Mouse (Mus musculus) left cerebral cortex, postnatal 36 days (tissue): ENCODE measurements around the gene Prrt1. TPM values are rescaled to one million over a fixed set of nuclear protein-coding genes. Genes with fewer than 3 reads are reported as not detected.

Source experiments
- DNase-seq, 2 experiments: peaks; one replicate each; pipeline ENCODE4 v3.0.0; 2021 to 2022; ENCODE audit warnings: low spot score in 2 of 2, mixed read lengths in 1 of 2
- intact Hi-C: fragments of 180-260 bp; cut with DNase I; formaldehyde crosslinking; loops from one replicate; pipeline ENCODE4 v1.15.1; 2025
- total RNA-seq, 2 experiments: library from RNA; stranded (reverse); gene quantifications; 2 replicates each; pipeline ENCODE4 v1.2.3; 2021

Prrt1 gene
- 100 to 1,000 TPM; 148 to 168 TPM for total RNA-seq

DNA sequence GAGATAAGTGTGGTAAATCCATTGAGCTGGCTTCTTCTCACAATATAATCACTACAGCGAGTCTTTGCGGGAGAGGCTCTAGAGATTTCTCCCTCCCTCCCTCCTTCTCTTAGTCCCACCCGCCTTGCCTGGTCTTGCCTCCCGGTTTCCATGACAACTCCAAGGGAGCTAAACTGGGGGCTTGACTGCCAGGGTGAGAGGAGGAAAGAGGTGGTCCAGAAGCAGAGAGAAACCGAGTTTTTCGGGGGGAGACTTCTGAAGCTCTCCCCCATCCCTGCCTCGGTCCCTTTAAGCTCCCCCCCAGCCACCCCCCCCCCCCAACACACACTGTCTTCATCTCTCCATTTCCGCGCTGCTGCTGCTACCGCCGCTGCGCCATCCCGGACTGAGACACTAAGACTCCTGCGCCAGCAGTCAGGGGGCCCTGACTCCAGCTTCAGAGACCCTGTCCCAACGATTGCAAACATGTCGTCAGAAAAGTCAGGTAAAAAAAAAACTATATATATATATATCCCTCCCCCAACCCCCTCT, at the start of gene Prrt1:
TSS of gene Prrt1 (plus strand) at position 313 of the 531 bp plus-strand sequence.
- intact Hi-C loops: loop anchor here (5.0 kb wide), 1 partner anchor 268 kb away; the partner anchor contains the start of genes C2 and Ehmt2

DNA sequence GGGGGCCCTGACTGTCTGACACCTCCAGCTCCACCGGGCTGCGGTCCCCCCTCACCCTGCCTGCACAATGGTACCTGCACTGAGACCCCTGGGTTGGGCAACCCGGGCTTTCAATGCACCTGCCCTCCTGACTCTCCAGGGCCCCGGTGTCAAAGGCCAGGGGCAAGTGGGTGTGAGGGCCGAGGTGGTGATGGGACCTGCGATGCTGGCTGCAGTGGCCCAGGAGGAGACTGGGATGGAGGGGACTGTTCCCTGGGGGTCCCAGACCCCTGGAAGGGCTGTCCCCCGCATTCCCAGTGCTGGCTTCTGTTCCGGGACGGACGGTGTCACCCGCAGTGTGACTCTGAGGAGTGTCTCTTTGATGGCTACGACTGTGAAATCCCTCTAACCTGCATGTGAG, 46.8 kb upstream of the Prrt1 start:
- intact Hi-C loops: no loop called here
- no peak for DNase-seq

More for the DNA sequence above, at the start of gene Prrt1:
- DNase-seq: peak; percentile 64 to 68

DNA sequence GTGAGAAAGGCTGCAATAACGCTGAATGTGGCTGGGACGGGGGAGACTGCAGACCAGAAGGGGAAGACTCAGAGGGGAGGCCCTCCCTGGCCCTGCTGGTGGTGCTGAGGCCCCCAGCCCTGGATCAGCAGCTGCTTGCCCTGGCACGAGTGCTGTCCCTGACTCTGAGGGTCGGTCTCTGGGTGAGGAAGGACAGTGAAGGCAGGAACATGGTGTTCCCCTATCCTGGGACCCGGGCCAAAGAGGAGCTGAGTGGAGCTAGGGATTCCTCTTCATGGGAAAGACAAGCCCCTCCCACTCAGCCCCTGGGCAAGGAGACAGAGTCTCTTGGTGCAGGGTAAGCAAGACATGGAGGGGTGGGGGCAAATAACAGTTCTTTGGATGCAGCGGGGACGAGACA, 45.9 kb upstream of the Prrt1 start:
- intact Hi-C loops: no loop called here
- no peak for DNase-seq

DNA sequence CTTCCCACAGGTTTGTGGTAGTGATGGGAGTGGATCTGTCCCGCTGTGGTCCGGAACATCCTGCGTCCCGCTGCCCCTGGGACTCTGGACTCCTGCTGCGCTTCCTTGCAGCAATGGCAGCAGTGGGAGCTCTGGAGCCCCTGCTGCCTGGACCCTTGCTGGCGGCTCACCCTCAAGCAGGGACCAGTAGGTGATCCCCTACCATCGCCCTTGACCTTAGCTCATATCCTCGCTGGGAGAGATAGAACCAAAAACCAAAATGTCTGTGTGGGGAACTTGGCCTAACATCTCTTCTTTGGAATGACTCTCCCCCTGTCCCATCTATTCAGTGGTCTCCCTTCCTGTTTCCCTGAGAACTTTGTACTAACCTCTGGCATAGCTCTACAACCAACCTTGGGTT, 45.5 kb upstream of the Prrt1 start:
- DNase-seq: no peak
- intact Hi-C loops: no loop called here

DNA sequence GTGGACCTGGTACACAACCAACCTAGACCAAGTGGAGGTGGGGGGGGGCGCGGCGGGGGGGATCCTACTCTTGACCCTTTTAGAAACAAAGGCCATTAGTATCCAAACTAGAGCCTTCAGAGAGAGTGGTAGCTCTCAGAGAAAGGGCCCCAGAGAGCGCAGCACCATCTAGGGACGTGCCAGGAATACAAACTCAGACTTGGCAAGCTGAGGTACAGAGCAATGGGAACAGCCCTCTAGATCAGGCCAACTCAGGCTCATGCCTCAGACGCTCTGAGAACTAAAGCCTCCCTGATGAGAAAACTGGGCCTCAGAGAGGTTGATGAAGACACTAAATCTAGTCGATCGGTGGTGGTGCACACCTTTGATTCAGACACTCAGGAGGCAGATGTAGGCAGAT, 44.2 kb upstream of the Prrt1 start:
- intact Hi-C loops: no loop called here
- no peak for DNase-seq

DNA sequence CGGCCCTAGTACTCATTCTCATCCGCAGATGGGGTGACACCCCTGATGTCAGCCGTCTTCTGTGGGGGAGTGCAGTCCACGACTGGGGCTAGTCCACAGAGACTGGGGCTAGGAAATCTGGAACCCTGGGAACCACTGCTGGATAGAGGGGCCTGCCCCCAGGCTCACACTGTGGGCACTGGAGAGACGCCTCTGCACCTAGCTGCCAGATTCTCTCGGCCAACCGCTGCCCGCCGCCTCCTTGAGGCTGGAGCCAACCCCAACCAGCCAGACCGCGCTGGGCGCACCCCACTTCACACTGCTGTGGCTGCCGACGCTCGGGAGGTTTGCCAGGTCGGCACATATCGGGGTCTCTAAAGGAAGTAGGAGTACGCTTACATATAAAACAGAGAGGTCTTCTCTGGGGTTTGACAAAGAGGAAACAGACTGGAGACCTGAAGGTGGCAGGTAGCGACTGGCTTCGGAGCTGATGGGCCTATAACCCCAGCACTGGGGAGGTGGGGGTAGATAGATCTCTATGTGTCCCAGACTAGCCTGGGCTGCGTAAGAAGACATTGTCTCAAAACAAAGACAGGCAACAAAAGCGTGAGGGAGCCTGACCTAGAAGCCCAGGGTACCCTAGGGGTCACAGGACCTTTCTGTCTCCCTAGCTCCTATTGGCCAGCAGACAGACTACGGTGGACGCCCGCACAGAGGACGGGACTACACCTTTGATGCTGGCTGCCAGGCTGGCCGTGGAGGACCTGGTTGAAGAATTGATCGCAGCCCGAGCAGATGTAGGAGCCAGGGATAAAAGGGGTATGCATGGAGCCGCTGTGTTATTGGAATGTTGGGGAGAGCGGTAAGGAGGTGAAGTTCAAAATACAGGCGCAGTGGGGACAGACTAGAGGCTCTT, 43.2 kb upstream of the Prrt1 start:
- DNase-seq: no peak
- intact Hi-C loops: loop anchor here (2.0 kb wide), 1 partner anchor 19 kb away; the partner anchor contains the start of gene Agpat1

DNA sequence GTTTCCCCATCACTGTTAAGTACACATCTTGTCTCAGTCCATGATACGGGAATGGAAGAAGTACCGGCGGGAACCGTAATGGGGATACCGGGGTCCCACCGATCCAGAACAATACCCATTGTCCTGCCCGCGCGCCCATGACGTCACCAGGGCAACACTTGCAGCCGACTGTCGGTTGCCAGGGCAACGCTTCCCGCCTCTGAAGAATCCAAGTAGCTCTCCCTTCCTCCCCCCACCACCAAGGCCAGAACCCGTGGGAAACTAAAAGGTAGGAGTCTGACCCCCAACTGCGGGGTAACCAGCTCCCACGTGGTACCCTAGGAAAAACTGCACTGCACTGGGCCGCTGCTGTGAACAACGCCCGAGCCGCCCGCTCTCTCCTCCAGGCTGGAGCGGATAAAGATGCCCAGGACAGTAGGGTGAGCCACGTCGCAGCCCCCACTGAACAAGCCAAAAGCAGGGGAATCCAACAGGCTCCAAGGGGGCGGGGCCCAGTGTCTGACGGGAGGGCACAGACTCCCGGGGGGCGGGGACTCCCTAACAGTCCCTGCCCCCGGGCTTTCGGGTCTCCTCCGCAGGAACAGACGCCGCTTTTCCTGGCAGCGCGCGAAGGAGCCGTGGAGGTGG, 42.4 kb upstream of the Prrt1 start:
- intact Hi-C loops: loop anchor here (2.0 kb wide), 1 partner anchor 18 kb away; the partner anchor contains the start of gene Agpat1

DNA sequence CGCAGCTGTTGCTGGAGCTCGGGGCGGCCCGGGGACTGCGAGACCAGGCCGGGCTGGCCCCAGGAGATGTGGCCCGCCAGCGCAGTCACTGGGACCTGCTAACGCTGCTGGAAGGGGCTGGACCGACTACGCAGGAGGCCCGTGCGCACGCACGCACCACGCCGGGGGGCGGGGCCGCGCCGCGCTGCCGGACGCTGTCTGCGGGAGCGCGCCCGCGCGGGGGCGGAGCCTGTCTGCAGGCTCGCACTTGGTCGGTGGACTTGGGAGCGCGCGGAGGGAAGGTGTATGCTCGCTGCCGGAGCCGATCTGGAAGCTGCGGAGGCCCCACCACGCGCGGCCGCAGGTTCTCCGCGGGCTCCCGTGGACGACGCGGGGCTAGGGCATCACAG, 41.9 kb upstream of the Prrt1 start:
- DNase-seq: peak; percentile 98 to 100
- intact Hi-C loops: loop anchor here (2.0 kb wide), 1 partner anchor 17 kb away; the partner anchor contains the start of gene Agpat1

More for the DNA sequence above, 42.4 kb upstream of the Prrt1 start:
- peak; percentile 85 to 86 for DNase-seq

DNA sequence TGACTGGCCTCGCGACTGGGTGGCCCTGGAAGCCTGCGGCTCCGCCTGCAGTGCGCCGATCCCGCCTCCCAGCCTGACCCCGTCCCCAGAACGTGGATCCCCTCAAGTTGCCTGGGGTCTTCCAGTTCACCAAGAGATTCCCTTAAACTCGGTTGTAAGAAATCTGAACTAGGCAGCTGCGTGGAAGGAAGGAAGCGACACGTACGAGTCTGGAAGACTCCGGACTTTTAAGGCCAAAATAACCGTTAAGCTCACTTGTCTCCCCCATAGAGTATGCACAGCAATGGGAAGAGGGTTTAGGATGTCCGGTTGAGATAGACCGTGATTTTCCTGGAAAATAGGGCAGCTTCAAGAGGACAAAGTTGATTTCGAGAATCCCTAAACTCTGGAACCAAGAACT, 41.5 kb upstream of the Prrt1 start:
- no peak for DNase-seq
- intact Hi-C loops: loop anchor here (2.0 kb wide), 1 partner anchor 17 kb away; the partner anchor contains the start of gene Agpat1

DNA sequence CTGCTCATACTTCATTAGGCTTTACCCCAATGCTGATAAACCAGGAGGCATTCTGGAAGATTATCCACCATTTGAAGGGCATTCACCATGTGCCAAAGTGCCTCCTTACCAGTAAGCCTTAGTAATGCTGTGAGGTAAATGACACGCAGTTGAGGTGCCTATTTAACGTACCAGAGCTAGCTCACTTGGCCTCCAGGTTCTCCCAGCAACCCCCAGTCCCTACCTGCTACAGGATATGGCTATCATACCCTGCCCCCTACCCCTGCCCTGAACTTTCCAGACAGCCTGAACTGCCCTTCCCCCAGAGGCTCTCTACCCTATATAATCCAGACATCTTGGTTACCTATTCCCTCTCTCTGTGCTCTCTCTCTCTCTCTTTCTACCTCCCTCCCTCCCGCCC, 40.6 kb upstream of the Prrt1 start:
- DNase-seq: no peak
- intact Hi-C loops: no loop called here

DNA sequence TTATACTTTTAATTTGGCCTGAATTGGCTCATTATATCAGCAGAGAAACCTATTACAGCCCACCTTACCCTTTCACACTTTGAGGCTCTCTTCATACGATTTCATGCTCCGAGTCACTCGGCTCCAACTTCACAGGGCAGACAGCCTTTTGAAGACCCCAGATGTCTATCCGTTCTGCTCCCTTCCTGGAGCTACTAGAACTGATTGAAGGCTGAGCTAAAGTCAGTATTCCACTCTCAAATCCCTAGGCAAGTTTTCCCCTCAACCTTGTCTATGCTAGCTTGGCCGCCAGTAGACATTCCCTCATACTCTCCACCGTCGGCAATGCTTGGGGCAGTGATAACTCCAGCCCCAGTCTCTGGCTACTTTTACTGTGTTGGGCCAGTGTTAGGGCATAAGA, 40.1 kb upstream of the Prrt1 start:
- intact Hi-C loops: no loop called here
- no peak for DNase-seq

DNA sequence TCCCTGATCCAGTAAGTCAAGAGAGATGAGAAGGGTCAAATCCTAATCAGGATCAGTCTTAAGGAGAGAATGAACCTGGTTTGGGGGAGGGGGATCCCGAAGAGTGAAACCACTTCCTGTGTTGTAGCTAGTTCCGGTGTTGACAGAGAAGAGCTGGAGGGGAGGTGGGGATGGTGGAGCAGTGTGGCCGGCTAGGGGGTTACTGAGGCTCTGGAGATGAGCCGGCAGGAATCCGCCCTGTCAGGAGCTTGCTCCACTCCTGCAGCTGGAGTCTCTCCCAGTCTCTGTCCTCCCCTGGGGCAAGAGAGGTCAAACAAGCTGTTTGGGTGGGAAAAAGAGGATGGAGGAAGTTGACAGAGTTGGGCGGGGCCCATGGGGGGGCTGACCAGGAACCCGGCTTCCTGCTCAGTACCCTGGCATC, 39.6 kb upstream of the Prrt1 start, which contains the start of gene Gpsm3:
TSS of gene Gpsm3 (plus strand) at position 126 of the 421 bp plus-strand sequence.
- DNase-seq: no peak
- intact Hi-C loops: loop anchor here (5.0 to 10.0 kb wide), 2 partner anchors 555 to 648 kb away; partner anchors contain the start of genes Col11a2, Nfkbil1, Rxrb and Slc39a7

DNA sequence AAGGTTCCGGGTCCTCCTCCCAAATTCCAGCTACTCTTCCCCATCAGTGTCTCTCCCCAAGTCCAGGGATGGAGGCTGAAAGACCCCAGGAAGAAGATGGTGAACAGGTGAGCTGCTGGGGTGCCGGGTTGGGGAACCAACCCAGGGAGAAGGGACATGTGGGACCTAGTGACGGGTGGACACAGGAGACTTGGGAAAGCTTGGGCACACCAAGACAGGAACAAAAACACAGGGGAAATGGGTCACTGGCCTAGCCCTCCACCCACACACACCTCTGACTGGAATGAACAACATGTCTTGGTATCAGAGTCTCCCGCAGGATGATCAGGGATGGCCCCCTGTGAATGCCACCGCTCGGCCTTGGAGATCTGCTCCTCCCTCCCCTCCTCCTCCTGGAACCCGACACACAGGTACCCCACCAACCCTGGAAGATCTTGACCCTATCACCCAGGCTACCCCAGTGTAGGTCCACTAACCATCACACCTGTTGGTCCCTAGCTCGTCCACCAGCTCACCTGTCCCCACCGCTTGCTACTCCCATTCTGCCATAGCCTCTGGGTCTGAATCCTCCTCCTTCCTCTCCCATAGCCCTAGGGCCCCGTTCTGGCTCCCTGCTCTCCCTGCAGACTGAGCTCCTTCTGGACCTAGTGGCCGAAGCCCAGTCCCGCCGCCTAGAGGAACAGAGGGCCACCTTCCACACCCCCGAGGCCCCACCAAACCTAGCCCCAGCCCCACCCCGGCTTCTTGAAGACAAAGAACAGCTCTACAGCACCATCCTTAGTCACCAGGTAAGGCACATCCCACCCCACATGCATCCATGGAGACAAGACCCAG, 39.0 kb upstream of the Prrt1 start:
- DNase-seq: no peak
- intact Hi-C loops: loop anchor here (5.0 to 10.0 kb wide), 2 partner anchors 556 to 647 kb away; partner anchors contain the start of genes Col11a2, Nfkbil1, Rxrb and Slc39a7

DNA sequence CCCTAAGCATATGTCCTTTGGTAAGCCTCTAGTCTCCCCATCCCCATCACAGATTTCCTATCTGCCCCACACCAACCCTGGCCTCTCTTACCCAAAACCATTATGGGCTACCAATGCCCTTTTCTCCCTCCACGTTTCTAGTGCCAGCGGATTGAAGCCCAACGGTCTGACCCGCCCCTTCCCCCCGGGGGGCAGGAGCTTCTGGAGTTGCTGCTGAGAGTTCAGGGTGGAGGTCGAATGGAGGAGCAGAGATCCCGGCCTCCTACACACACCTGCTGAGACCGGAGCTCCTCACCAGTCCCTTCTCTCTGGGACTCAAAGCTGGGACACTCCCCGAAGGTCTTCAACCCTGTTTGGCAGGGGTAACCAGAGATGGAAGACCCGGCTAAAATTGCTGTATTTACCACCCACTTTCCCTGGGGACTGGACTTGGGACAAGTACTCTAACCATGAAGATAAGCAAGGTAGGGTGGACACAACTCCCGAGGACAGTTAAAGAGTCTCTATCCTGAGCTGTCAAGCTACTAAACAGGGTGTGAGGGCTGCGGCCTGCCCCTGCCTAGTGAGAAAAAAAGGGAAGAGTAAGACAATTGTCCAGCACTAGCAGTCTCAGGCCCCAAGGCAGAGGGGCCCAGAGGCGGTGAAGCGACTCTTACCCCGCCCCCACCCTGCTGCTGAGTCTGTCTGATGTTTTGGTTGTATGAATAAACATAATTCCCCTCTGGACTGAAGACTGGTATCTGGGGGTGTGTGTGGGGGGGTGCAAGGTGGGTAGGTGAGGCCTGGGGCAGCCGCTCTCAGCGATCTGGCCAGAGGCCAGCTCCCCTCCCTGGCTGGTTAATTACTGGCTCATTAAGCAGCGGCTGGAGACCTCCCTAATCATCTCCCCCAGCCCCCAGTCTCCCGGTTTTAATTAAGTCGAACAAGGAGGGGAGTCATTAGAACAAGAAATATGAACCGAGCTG, 38.0 kb upstream of the Prrt1 start, which contains the start of gene Pbx2:
TSS of gene Pbx2 (plus strand) at position 238 of the 965 bp plus-strand sequence.
- intact Hi-C loops: loop anchor here (5.0 to 10.0 kb wide), 2 partner anchors 557 to 646 kb away; partner anchors contain the start of genes Col11a2, Nfkbil1, Rxrb and Slc39a7

DNA sequence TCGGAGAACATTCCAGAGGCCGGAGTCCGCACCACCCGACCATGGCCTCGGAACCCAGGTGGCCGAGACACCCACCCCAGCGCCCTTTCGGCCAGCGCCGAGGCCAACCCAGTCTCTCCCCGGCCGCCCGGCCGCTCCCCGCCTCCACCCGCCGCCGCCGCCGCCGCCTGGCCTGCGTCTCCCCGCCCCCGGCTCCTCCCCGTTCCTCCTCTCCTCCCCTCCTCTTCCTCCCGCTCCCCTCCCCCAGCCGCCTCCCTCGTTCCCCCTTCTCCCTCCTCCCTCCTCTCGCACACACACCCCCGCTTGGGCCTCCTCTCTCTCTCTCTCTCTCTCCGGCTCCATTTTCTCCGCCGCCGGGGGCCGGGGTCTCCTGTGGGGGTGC, 37.3 kb upstream of the Prrt1 start:
- DNase-seq: peak; percentile 63 to 74
- intact Hi-C loops: loop anchor here (2.0 to 10.0 kb wide), 3 partner anchors 471 to 645 kb away; partner anchors contain the start of genes Col11a2, Nfkbil1, Rxrb and Slc39a7

More for the DNA sequence above, 38.0 kb upstream of the Prrt1 start, which contains the start of gene Pbx2:
- DNase-seq: no peak

DNA sequence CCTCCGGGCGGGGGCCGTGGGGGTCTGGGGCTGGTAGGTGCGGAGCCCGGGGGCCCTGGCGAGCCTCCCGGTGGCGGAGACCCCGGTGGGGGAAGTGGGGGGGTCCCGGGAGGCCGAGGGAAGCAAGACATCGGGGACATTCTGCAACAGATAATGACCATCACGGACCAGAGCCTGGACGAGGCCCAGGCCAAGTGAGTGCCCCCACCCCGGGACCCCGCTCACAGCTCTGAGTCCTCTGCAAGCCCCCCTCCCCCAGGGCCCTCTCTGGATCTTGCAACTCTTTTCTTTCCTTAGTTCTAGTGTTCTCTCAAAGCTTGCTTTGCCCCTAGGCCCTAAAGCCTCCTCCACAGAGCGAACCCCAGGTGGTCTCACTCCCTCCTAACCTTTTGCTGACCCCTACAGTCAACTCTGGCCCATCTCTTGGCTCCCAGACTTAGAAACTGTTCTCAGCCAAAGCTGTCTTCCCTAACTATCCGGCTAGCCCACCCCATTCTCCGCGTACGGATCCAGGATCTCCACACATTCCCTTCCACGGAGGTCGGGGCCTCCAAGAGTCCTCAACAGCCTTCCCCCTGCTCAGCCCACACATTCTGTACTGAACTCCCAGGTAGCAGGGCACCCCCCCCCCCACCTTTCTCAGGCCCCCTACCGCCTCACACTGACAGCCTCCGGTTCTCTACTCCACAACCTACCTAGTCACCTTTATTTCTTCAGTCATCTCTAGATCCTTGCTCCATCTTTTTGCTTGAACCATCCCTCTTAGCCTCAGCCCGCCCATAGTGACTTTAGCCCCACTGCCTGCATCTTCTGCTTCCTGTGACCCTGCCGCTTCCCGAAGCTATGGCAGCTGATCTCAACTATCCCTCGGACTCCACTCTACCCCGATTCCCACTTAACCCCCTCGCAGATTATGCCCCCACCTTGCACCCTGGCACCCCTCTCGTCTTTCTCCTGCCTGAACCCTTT, 36.5 kb upstream of the Prrt1 start:
- no peak for DNase-seq
- intact Hi-C loops: loop anchor here (1.0 to 10.0 kb wide), 4 partner anchors 10 to 644 kb away; partner anchors contain the start of genes Col11a2, Nfkbil1, Rnf5 and Rxrb
